Comparison of ENCODE assay signal across 38 mouse cellular contexts in genomic region chr19:7711148-7711547, GRCm38 (mm10). TPM values are rescaled to one million over a fixed set of nuclear protein-coding genes. Genes with fewer than 3 reads are reported as not detected.
"Had no signal": no experiment of that assay in that cellular context is flagged by ENCODE, and none has a peak within 500 bp of the region (broad histone marks: within the 10 kb centered on the region; RNA-seq: fewer than 3 reads in every experiment).

TSS of gene Slc22a19 (minus strand) at chr19:7711310.

- H3K27ac ChIP-seq: forebrain, embryonic 15.5 days; heart, adult 2 months; heart, embryonic 13.5 days; heart, embryonic 15.5 days; hindbrain, embryonic 13.5 days; hindbrain, embryonic 15.5 days; hindbrain, postnatal 0 days; left cerebral cortex, adult 2 months; limb, embryonic 10.5 days; limb, embryonic 12.5 days; liver, embryonic 13.5 days; liver, embryonic 15.5 days had no signal

- ATAC-seq: forebrain, embryonic 15.5 days; forebrain, postnatal 0 days; hindbrain, postnatal 0 days; intestine, embryonic 16.5 days; liver, postnatal 0 days had no signal

- H3K9ac ChIP-seq: forebrain, embryonic 15.5 days; forebrain, postnatal 0 days; heart, embryonic 13.5 days; heart, embryonic 15.5 days; hindbrain, embryonic 13.5 days; hindbrain, embryonic 15.5 days; limb, embryonic 12.5 days; liver, embryonic 13.5 days; liver, embryonic 15.5 days; liver, postnatal 0 days had no signal

- H3K36me3 ChIP-seq: forebrain, embryonic 15.5 days; heart, embryonic 13.5 days; heart, embryonic 15.5 days; hindbrain, embryonic 13.5 days; hindbrain, embryonic 15.5 days; limb, embryonic 10.5 days; limb, embryonic 12.5 days; liver, embryonic 13.5 days; liver, embryonic 15.5 days had no signal

- H3K4me2 ChIP-seq: forebrain, embryonic 15.5 days; heart, embryonic 11.5 days; heart, embryonic 13.5 days; heart, embryonic 15.5 days; hindbrain, embryonic 13.5 days; hindbrain, embryonic 15.5 days; limb, embryonic 12.5 days; liver, embryonic 11.5 days; liver, embryonic 13.5 days; liver, embryonic 15.5 days had no signal

- DNase-seq: forebrain, postnatal 0 days; gastrocnemius, postnatal 14 days; gastrocnemius, postnatal 36 days; heart, adult 11 months; heart, adult 2 months; heart, postnatal 14 days; heart, postnatal 36 days; layer of hippocampus, adult 9-11 months; layer of hippocampus, postnatal 36 days; liver; liver, embryonic 13.5 days; liver, postnatal 0 days had no signal

- H3K4me1 ChIP-seq: forebrain, embryonic 15.5 days; heart, embryonic 13.5 days; heart, embryonic 15.5 days; hindbrain, embryonic 13.5 days; hindbrain, embryonic 15.5 days; limb, embryonic 10.5 days; limb, embryonic 12.5 days; liver, embryonic 13.5 days; liver, embryonic 15.5 days had no signal

- H3K4me3 ChIP-seq: forebrain, embryonic 15.5 days; heart, adult 2 months; heart, embryonic 13.5 days; heart, embryonic 15.5 days; hindbrain, embryonic 13.5 days; hindbrain, embryonic 15.5 days; left cerebral cortex, adult 2 months; limb, embryonic 10.5 days; limb, embryonic 12.5 days; liver, embryonic 13.5 days; liver, embryonic 15.5 days had no signal

- H3K9me3 ChIP-seq: forebrain, embryonic 15.5 days; heart, embryonic 13.5 days; heart, embryonic 15.5 days; hindbrain, embryonic 13.5 days; hindbrain, embryonic 15.5 days; limb, embryonic 10.5 days; limb, embryonic 12.5 days; liver, embryonic 13.5 days; liver, embryonic 15.5 days had no signal

- H3K27me3 ChIP-seq: forebrain, embryonic 15.5 days; heart, embryonic 13.5 days; heart, embryonic 15.5 days; hindbrain, embryonic 13.5 days; hindbrain, embryonic 15.5 days; limb, embryonic 12.5 days; liver, embryonic 13.5 days; liver, embryonic 15.5 days had no signal

RNA-seq across cellular contexts. Expression of gene Slc22a19, which starts in this region (rescaled TPM):
- total RNA-seq: forebrain, postnatal 0 days; gastrocnemius, adult 18-20 months; gastrocnemius, adult 8-10 months; gastrocnemius, postnatal 14 days; gastrocnemius, postnatal 36 days; heart, adult 2 months; heart, postnatal 14 days; heart, postnatal 36 days; hematopoietic stem cell, adult 5-6 weeks; layer of hippocampus, adult 18-20 months; layer of hippocampus, adult 8-10 months; layer of hippocampus, postnatal 14 days; layer of hippocampus, postnatal 36 days; left cerebral cortex, adult 2 months; left cerebral cortex, postnatal 14 days; left cerebral cortex, postnatal 36 days had no signal
- polyA plus RNA-seq: forebrain, postnatal 0 days; gonadal fat pad, adult 2 months; heart, adult 2 months; heart, embryonic 11.5 days; heart, embryonic 13.5 days; heart, embryonic 15.5 days; heart, postnatal 0 days; intestine, embryonic 14.5 days; intestine, embryonic 16.5 days; large intestine, adult 2 months; limb, embryonic 10.5 days; limb, embryonic 12.5 days; limb, embryonic 14.5 days; liver, embryonic 11.5 days; liver, embryonic 13.5 days; liver, embryonic 15.5 days; liver, postnatal 0 days had no signal
